Mouse (Mus musculus): ENCODE measurements around the gene Xpot.

DNA sequence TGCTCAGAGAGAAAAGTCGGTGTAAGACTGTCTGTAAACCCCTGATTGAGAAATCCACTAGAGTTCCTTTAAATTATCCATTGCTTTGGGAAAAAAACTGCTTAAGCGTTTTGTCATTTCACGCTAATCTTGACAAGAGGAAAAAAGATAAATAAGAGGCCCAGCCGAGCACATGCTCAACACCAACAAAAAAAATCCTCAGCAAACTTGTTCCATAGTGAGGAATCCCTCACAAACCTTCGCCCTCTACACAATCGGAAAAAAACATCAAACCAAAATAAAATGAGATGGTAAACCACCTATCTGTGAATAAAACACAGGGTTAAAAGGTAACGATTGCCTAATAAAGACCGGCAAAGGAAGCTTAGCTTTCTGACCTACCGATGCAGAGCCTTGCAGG is 1.1 kb downstream of the Xpot start:
- no peak for TF ChIP-seq POLR2A (IDR thresholded peaks at IDR 0.05; ENCODE audit: borderline replicate concordance, control insufficient read depth, low read depth, low read length)
- TF ChIP-seq CTCF (IDR thresholded peaks at IDR 0.05; ENCODE audit: control insufficient read depth, insufficient read depth, low read length): no peak

All from bone marrow, adult 2 months (tissue).